Mouse (Mus musculus) heart, adult 10 weeks (tissue): ENCODE measurements around the gene Sigmar1. TPM values are rescaled to one million over a fixed set of nuclear protein-coding genes. Genes with fewer than 3 reads are reported as not detected.

Source experiments
- polyA plus RNA-seq: library from polyadenylated mRNA; stranded (reverse); fragments of 350-450 nt; fragmentation: Illumina TruSeq; extraction: RNeasy Lipid Tissue Mini Kit (QIAGEN cat#74804); gene quantifications from one replicate; pipeline ENCODE4 v1.2.3, GENCODE M21; 2014; ENCODE audit warnings: low read depth, low replicate concordance

Gene Sigmar1
- 24.3 TPM for polyA plus RNA-seq

GRCm38 (mm10) chr4:41755338-41756305 lies at the start of gene Sigmar1:
TSS of gene Sigmar1 (minus strand) at chr4:41756157.

GRCm38 (mm10) chr4:41774002-41774401 lies 18.0 kb upstream of the Sigmar1 start, which contains the start of gene Ccl27a:
TSS of gene Ccl27a (minus strand) at chr4:41774247.

GRCm38 (mm10) chr4:41754797-41755337 lies 1.1 kb downstream of the Sigmar1 start, which contains the start of gene Galt:
TSS of gene Galt (plus strand) at chr4:41755228.

GRCm38 (mm10) chr4:41731052-41731765 lies 24.7 kb downstream of the Sigmar1 start, which contains the start of gene Arid3c:
TSS of gene Arid3c (minus strand) at chr4:41731142.

GRCm38 (mm10) chr4:41722918-41723351 lies 33.0 kb downstream of the Sigmar1 start, which contains the start of gene Dctn3:
TSS of gene Dctn3 (minus strand) at chr4:41723170.

GRCm38 (mm10) chr4:41713197-41714067 lies 42.5 kb downstream of the Sigmar1 start, which contains the start of gene Rpp25l:
TSS of gene Rpp25l (minus strand) at chr4:41713534.

GRCm38 (mm10) chr4:41699783-41700182 lies 56.2 kb downstream of the Sigmar1 start, which contains the start of gene Il11ra1:
TSS of gene Il11ra1 (plus strand) at chr4:41699989.

GRCm38 (mm10) chr4:41696930-41697841 lies 58.8 kb downstream of the Sigmar1 start, which contains the start of gene Cntfr:
TSS of gene Cntfr (minus strand) at chr4:41697089.

Other genes starting within 250 kb of the Sigmar1 start
- gene 1110017D15Rik, start 238.8 kb downstream of the Sigmar1 start, polyA plus RNA-seq = not detected
- 15.1 TPM for gene Fam219a, start 186.6 kb downstream of the Sigmar1 start, polyA plus RNA-seq
- 2.3 TPM for gene Dnaic1, start 186.4 kb downstream of the Sigmar1 start, polyA plus RNA-seq
- gene Enho, start 115.8 kb downstream of the Sigmar1 start, polyA plus RNA-seq = 10.1 TPM
- 6.3 TPM for gene Cntfr, start 59.1 kb downstream of the Sigmar1 start, polyA plus RNA-seq
- 114 TPM for gene Il11ra1, start 56.2 kb downstream of the Sigmar1 start, polyA plus RNA-seq
- gene Rpp25l, start 42.6 kb downstream of the Sigmar1 start, polyA plus RNA-seq = 27.5 TPM
- gene Dctn3, start 33.0 kb downstream of the Sigmar1 start, polyA plus RNA-seq = 70.5 TPM
- not detected for gene Arid3c, start 25.0 kb downstream of the Sigmar1 start, polyA plus RNA-seq
- gene Galt, start 929 bp downstream of the Sigmar1 start, polyA plus RNA-seq = 65.1 TPM
- 25.4 TPM for gene Ccl27a, start 18.1 kb upstream of the Sigmar1 start, polyA plus RNA-seq
- gene Gm21541, start 147.5 kb upstream of the Sigmar1 start, polyA plus RNA-seq = not detected
- not detected for gene Gm20878, start 185.4 kb upstream of the Sigmar1 start, polyA plus RNA-seq
- gene Fam205a4, start 209.9 kb upstream of the Sigmar1 start, polyA plus RNA-seq = 0.10 TPM